Mouse (Mus musculus): ENCODE results near the gene Depdc1b.

GRCm38 (mm10) chr13:108431776-108432175 is 115.6 kb downstream of the Depdc1b start:
- TF ChIP-seq POLR2A (IDR thresholded peaks at IDR 0.05; ENCODE audit: low read depth, low read length): no peak
- no peak for TF ChIP-seq CTCF (conservative IDR thresholded peaks at IDR 0.05; ENCODE audit: insufficient read depth, insufficient read length, low read depth, low read length)
